Mouse (Mus musculus) thymus, adult 2 months (tissue): ENCODE measurements around the gene Rab23.

ENCODE experiments used
- CTCF ChIP-seq: fragments of 200-500 bp; IDR thresholded peaks from 2 replicates; pipeline ENCODE4 v1.5.1; 2012; ENCODE audit warnings: mild to moderate bottlenecking, control low read depth, low read length, moderate library complexity, borderline replicate concordance; ENCODE audit not compliant: control insufficient read depth, poor library complexity, insufficient read depth; ENCODE audit errors: extremely low read depth
- POLR2A ChIP-seq: fragments of 200-500 bp; IDR thresholded peaks from 2 replicates; pipeline ENCODE4 v1.6.1; 2012; ENCODE audit warnings: mild to moderate bottlenecking, low read length, control low read depth, moderate library complexity; ENCODE audit not compliant: control insufficient read depth, poor library complexity, insufficient read depth; ENCODE audit errors: extremely low read depth

GRCm38 (mm10) chr1:33754089-33754488 lies 34.4 kb downstream of the Rab23 start:
- TF ChIP-seq POLR2A (no peak), CTCF (no peak)
